Mouse (Mus musculus) forelimb bud, embryonic 11.5 days (tissue): ENCODE data around the gene Pip4k2a.

Experiments
- DNase-seq: peaks from one replicate; pipeline ENCODE4 v3.0.0-alpha.2; 2012; ENCODE audit warnings: low read depth, low spot score

Pip4k2a gene

DNA sequence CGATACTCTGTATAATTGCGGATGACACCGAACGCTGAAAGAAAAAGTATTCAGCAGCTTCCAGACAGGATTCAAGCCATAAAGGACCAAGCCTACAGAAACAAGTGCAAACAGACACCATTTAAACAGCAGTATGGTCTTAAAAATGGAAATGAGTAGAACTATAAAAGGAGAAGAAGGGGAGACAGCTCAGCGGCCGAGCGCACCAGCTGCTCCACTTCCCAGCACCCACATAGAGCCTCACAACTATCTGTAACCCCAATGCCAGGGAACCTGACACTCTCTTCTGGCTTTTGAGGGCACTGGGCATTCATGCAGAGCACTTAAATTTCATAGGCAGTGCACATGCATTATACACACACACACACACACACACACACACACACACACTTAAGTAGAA is 18.3 kb downstream of the Pip4k2a start:
- no peak for DNase-seq

DNA sequence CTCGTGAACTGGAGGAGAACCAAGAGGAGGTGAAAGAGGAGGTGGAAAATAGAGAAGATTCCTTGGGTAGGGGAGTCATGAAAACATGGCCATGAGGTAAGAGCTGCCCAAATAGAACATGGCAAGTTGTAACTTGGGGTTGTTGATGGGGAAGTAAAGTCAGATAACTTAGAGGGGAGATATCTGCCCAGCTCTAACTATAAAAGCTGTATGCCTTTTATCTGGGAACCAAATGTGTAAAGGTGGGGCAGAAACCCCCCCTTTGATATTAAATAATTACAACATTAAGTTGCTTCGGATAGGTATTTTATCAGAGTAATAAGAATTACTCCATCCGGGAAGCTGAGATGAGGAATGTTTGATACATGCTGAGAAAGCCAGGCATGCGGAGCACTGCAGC is 18.9 kb downstream of the Pip4k2a start:
- no peak for DNase-seq

DNA sequence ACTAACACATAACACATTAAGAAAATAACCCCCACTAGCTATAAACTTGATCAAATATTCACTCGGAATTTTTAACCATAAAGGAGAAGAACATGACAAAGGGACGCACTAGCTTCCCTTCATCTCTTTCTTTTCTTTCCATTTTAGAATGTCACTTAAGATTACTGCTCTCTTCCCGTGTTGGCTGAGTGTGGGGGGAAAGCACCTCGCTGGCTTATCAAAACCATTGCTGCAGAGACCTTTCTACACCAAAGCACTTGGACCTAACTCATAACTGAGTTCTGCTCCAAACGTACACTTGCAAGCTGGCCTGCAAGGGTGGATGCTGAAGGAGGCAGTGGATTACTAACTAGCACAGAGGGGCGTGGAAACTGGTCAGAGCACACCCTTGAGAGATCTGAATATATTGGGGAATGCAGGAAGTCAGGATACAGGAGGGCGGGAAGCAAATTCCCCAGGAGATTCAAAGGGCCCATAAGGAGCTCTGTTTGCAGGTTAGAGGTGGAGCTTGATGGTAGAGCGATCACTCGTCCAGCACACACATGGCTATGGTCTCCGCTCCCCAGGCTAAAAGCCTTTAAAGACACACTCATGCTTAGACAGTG is 20.6 kb downstream of the Pip4k2a start:
- DNase-seq = no peak

DNA sequence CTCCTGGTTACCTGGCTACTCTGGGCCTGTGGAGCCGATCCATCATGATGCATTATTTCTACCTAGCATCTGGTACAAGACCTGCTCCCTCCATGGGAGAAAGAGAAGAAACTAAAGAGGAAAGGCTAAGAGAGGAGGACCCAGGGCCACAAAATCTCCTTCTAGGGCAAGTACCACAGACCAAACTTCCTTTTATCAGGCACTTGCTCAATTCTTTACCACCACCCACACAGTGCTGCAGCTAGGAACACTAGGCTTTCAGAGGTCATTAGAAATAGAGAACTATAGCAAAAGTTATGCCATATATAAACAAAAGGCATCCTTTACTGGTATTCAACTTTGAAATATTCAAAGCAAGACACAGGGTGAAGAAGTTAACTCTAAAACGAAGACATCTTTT is 21.8 kb downstream of the Pip4k2a start:
- DNase-seq = no peak

DNA sequence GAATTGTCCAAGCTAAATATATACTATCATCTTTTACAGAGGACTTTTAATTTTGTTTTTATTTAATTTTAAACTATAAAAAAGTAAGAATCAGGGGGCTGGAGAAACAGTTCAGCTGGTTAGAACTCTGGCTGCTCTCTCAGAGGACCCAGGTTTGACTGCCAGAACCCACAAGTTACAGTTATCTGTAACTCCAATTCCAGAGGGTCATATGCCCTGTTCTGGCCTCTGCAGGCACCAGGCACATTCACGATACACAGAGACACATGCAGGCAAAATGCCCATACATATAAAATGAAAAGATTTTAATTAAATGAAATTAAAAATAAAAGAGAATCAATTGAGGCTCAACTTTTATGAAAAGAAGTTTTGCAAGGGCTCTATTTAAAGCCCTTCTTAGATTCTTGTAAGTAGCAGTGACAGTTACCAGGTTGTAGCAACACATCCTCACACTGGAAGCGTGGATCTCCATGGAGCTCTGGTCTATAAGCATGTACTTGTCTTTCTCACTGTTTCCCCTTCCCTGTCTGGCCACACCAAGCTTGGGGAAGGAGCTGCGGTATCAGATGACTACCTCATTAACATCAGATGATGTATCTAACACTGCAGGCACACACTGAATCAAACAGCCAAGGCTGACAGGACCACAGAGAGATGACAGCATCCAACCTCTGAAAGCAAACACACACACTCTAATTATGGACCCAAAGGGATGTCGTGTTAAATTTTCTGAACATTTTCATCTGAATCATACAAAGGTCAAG is 22.9 kb downstream of the Pip4k2a start:
- no peak for DNase-seq

DNA sequence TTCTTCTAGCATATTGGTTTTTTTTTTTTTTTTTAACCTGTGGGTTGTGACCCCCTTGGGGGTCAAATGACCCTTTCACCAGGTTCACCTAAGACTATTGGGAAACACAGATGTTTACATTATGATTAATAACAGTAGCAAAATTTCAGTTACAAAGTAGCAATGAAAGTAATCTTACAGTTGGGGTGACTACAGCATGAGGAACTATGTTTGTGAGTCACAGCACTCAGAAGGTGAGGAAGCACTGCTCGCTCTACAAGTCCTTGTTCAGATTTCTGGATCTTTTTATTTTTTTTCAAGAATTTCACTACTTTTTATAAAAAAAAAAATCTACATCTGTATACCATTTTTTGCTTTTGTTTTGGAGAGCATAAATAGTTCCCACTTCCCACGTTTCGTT is 26.4 kb downstream of the Pip4k2a start:
- DNase-seq = no peak

DNA sequence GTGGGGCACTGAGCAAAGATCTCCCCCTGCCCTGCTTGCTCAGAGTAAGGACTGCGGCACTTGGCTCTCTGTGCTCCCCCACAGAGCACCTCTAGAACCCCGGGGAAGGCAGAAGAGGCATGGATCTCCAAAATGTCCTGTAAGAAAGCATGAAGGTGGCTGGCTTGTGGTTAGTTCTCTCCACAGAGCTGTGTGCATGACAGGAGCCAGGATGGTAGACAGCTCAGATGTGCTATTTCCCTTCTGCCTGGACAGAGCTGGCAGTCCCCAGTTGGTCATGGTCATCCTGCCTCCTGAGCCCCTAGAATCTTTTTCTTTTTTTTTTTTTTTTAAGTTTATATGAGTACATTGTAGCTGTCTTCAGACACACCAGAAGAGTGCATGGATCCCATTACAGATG is 27.5 kb downstream of the Pip4k2a start:
- DNase-seq = no peak

DNA sequence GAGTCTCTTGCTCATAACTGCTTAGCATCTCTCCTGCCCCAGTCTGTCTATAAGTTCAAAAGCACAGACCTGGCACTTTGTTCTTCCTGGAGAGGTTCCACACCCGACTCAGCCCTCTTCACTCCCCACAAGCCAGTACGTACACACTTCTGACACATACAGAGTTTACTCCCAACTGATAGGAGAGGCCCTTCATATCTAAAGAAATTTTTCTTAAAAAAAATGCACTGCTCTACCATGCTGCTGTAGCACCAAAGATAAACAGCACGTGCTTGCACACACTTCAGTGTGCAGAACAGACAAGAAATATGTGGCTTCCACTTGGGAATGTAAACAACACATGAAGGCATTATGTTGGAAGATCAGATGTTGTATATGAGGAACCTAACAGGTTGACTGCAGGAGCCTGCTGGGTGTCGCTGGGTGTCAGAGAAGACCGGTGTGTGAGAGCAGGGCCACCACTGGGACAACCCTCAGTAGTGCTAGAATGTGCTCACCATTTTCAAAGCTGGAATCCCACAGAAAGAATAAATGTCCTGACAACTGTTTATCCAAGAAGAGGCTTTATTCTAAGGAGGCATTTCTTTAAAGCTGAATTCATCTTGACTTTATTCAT is 28.8 kb downstream of the Pip4k2a start:
- no peak for DNase-seq

DNA sequence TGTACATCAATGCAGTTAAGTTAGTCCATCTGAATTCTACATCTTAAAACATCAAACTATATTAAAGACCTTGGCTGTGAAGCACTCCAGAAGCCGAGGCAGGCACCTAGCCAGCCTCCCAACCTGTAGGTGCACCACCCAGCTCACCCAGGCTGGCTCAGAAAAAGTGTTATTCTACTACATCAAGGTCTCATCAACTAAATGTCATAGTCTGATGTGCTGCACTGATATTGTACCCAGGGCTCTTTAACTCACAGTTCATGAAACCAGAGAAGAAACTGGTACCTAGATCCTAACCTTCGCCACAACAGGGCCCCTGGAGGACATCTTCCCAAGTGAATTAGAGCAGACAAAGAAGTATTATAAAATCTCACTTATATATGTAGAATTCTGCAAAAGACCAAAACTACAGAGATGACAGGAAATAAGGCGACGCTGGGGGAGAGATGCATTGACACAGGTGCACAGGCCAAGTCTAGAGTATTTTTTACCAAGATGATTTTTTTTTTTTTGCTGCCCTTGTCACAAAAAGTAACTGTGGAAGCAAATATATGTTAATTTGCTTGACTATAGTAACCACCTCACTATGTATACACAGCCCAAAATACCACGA is 30.4 kb downstream of the Pip4k2a start:
- no peak for DNase-seq

DNA sequence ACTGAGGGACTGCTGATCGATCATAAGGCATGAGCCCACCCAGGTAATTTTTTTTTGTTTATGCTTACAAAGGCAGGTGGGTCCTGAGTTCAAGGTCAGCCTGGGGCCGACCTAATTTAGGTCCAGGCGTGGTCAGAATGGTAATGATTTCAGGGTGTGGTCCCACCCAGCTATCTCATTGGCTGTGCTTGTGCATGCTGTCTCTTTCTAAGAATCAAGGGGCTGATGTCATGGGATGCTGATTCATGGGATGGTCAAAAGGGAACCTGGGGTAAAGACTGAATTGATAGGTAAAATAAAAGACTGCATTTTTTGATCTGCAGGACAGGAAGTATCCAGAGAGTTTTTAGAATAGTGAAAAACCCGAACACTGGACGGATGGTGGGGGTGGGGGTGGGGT is 31.4 kb downstream of the Pip4k2a start:
- DNase-seq = no peak

DNA sequence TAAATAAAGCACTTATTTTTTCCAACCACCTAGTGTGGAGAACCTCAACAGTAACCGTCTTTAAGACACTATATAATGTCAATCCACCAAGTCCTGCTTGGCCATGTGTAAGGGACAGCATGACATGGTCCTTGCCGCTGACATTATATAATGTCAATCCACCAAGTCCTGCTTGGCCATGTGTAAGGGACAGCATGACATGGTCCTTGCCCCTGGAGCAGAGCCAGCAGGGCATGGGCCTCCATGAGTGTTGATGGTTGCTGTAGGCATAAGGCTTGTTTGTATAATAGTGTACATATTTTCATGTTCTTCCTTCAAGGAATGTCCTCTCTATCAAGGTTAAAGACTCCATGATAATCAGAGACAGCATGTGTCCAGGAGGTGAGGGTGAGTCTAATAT is 32.0 kb downstream of the Pip4k2a start:
- no peak for DNase-seq

DNA sequence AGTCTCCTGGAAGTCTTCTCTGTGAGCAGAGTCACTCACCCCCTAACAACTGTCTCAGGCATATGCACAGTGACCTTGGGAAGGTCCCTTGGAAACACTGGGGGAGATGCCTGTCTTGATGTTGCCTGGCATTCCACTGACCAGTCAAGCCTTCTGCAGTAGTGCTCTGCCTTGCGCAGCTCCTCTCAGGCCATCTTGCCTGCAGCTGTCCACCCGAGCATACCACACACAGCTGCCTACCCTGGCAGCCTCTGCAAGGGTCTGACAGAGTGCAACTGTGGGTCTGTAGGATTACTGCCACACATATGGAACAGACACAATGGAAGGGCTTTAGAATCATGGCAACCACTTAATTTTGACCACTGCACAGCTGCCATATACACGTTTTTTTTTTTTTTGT is 32.8 kb downstream of the Pip4k2a start:
- DNase-seq = no peak

DNA sequence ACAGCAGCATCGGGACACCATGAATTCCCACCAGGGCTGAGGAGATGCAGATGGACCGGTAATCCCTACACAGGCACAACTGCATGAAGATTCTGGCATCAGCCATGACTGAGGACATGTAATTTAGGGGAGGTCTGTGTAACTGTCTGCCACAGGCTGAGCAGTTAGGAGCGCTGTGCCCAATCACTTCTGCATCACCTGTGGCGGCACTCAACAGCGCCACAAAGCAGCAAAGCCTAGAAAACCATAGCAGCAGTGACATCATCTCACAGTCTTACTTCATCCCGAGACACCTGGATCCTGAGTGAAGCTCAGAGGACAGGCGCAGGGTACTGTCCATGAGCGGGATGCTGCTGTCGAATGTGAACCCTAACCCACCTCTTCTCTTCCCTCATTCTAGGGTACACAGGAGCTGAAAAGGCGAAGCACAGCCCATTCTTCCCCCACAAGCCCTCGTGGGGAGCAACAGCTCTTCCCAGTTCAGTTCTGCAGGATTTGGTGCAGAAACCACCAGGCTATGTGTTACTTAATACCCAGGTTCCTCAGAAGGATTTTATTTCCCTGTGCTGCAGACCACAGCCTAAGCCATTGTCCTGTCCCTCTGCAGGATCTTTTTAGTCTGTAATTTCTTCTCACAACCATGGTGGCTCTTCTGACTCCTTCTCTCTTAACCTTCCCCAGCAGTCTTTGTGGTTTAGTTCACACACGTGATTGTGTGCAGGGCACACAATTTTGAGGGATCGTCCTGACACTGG is 34.5 kb downstream of the Pip4k2a start:
- no peak for DNase-seq

DNA sequence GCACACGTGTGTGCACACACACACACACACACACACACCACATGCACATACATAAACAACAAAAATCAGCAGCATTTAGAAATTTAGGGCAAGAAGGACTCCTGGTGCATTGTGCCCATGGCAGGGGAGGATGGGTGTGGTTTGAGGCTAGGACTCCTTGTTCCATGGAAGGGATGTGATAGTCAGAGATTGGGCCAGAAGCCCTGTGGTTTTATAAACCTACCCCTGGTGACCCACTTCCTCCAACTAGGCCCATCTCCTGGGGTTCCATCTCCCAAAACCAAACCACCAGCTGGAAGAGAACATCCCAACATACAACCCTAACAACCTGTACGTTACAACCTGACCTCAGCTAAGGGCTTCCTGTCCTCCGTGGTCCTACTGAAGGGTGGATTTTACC is 35.4 kb downstream of the Pip4k2a start:
- no peak for DNase-seq

DNA sequence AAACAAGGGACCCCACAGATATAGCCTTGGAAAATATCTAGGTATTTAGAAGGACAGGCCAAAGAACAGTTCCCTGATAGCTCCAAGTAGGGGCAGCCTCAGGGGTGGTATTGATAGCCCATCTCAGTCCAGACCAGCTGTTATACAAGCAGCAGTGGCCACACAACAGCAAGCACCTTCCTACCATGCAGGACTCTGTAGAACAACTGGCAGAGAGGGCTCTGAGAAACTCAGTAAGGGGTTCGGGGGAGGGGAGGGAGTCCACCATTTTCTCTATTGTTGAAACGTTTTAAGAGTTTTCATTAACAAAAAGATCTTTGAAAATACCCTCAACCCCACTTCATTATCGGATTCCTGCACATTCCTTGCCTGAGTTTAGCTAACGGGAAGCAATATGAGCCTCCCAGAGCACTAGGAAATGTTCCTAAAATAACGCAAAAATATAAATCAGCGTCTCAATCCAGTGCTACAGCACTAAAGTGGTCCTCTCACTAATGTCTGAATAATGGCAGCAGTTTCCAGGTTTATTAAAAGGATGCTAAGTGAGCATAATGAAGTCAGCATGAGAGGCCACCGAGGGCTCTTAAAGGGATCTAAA is 37.5 kb downstream of the Pip4k2a start:
- peak; percentile 50 for DNase-seq

DNA sequence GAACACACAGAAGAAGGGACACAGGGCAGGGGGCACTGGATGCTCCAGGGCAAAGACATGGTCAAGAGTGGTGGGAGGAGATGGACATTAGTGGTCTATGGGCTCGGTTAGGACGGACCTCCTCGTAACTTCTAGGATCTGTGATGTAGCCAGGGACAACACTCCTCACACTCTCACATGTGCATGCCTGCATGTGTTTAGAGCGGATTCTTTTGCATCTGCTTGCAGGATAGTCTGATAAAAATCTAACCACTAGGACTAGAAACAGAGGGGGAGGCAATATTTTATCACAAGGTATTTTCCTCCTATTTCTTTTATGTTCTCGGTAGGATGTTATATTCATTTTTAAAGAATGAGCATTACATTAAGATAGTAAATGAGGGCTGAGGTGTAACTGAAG is 38.4 kb downstream of the Pip4k2a start:
- DNase-seq = no peak

DNA sequence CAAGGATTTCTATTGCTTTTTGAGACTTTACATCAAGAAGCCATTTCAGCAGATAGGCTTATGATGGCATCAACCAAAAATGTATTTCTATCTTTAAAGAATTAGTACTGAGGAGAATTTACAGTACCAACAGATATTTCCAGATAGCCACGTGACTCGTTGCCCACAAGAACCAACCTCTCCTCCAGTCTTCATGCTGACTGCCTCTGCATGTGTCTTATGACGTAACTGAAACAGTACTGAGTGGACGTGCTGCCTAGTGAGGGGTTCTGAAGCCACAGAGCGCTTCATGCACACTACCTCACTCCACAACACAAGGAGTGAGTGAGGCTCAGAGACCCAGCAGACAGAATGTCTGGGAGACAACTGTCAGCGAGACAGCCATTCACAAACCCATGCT is 38.9 kb downstream of the Pip4k2a start:
- no peak for DNase-seq

DNA sequence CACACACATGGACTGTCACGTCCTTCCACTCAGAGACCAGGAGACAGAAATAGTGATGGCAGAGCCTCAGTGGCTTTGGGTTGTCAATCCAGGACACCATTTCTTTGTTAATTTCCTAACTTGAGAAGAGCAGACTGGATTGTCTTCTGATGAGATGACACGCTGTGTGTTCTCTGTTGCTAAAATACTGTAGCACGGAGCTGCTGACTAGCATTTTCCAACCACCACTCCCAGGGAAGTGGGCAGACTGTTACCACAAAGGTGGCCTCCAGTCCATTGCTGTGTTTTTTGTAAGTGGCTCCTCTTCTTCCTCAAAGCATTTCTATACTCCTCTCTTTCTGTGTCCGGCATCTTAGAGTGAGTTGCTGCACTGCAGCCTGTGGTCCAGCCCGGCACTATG is 39.4 kb downstream of the Pip4k2a start:
- no peak for DNase-seq

DNA sequence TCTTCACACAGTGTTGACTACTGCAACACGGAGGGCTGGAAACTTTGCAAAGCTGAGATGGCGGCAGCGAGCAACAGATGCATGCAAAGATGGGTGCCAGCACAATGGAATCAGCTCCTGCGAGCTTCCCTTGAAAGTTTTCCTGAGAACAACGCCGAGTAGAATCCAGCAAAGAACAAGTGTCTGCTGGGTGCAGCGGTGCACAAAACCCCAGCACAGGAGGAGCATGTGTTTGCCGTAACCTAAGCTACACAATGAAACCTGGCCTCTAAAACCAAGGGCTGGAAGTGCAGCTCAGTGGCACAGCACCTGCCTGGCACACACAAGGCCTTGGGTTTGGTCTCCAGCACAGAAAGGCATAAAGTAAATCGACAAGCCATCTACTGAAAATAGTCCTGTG is 39.9 kb downstream of the Pip4k2a start:
- DNase-seq = no peak

DNA sequence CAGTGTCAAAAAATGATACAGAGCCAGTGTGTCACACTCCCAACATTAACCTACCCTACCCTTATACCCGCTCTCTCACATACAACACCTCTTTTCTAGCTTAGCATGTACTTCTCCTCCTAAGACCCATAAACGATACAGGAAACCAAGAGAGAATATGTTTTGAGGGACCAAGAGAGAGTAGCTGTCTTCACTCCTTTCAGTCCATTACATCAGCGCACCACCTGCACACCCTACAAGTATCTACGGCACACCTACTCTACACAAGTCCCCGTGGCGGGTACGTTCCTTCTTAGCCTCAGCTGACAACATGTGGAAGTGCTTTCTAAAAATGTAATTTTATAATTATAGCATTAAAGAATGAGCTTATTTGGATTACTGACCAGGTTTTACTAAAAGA is 40.5 kb downstream of the Pip4k2a start:
- DNase-seq = no peak

DNA sequence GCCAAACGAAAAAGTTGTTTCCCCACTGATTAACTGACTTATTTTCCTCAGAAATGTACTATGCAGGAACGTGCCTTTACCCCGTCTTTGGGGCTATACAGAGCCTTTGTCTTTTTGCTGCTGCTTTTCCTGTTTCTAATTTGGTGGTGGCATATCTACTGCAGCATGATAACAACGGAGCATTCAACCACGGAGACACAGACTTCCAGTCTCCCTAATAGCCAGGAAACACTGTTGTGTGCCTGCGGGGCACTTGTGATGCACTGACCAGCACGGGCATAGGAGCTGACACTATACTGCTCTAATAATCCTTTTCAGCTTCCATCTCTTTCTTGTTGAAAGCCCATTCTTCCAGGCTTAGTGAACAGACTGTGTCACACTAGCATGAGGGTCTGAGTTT is 41.0 kb downstream of the Pip4k2a start:
- DNase-seq = no peak

DNA sequence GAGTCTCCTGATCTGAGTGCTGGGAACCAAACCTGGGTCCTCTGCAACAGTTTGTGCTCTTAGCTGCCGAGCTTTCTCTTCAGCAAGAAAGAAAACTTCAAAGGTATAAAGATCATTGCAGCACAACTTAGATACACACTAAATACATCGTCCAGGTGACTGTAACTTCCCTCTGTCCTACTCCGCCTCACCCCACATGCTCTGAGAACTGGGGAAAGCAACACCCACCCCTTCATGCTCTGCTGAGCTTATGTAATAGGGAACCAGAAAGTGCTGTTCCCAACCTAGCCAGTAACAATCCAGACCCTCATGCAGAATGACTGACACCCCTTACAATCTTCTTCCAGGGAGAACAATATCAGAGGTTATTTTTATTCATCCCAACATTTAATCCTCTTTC is 41.5 kb downstream of the Pip4k2a start:
- DNase-seq = no peak
